Mouse (Mus musculus) retina, postnatal 7 days (tissue): ENCODE results near the gene Tspan15.

Experiments
- DNase-seq: peaks from one replicate; pipeline ENCODE4 v3.0.0-alpha.2; 2012; ENCODE audit warnings: low read depth, low spot score

Gene Tspan15

GRCm38 (mm10) chr10:62190821-62191220 lies 40.2 kb downstream of the Tspan15 start:
- no peak for DNase-seq

DNA sequence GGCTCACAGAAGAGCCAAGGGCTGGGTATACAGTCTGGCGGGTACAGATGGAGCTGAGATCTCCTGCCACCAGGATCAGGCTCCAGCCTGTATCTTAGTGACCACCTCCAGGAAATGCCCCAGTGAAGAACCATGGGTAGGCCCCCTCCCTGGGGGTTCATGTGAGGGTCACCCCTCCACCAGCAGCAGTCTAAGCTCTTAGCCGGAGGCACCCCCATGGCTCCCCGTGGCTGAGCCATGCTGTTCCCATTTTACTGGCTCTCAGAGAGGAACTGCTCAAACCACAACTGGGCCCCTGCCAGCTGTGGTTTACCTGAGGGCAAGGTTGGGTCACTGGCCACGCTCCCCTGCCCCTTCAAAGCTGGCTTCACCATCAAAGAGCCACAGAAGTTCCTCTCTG lies 41.1 kb downstream of the Tspan15 start:
- no peak for DNase-seq

DNA sequence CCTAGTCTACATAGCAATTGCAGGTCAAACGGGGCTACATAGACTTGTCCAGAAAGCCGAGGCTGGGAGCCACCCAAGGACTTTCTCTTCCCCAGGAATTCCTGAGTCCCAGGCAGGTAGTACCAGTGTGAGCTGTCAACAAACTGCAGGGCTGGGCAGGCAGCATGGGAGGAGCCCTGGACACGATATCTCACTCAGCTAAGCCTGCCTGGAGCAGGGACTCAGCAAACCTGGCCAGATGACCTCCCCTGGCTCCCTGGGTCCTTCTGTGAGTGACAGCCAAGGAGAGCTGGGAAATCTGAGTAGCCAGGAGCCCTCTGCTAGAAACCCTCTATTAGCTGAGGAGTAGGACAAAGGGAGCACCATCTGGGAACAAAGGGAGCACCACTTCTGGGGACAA lies 41.7 kb downstream of the Tspan15 start:
- no peak for DNase-seq

DNA sequence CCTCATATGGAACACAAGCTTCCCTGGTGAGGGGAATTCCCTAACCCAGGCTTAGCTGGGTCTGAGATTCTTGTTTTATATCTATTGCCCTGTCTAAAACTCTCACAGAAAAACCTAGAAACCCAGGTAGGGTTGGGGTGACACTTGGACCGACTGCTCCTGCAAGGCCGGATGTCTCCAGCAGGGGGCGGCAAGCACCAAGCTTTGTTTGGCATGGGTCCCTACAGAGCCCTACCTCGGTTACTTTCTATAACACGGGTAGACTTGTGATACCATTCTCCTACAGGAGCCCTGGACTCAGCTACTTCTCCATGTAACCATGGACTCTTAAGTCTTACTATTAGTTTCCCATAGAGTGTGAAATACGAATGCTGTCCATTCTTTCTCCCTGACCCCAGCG lies 44.2 kb downstream of the Tspan15 start:
- peak; percentile 64 for DNase-seq

DNA sequence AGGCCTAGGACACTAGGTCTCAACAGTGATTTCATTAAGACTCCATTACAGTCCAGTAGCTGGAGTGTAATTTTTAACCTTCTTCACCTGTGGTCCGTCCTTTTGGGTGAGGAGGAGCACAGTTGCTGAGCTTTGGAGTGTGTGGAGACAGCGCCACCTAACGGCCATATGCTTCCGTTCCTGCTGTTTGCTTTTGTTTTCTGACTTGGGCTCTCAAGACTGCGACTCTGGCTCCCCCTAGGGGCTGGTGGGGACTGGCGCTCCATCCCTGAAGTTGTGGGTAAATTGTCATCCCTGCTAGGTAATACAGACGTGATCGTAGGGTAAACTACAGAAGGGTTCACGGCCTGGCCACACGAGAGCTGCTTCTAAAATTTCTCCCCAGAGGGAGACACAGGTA lies 48.0 kb downstream of the Tspan15 start:
- DNase-seq, result peak; percentile 95

- DNase-seq, result no peak
Observed at GRCm38 (mm10) chr10:62182471-62183014, 48.5 kb downstream of the Tspan15 start.

DNA sequence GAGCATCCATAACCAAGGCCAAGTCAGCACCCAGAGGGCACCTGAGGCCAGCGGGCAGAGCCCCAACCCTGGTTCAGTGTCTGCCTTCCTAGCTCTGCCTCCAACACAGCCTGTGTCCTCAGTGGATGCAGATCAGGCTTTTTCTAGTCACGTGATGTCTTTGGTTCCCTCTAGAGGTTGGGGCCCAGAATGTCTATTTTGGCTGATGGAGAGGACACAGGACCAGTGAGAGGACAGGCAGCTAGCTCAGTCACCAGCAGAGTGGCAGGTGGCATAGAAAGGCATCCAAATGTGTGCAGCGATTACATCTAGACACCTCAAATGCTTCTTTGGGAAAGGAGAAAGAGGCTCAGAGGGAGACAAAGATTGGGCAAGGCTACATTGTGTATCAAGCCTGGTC lies 49.4 kb downstream of the Tspan15 start:
- DNase-seq, result no peak

GRCm38 (mm10) chr10:62179944-62180343 lies 51.1 kb downstream of the Tspan15 start:
- DNase-seq, result no peak

- DNase-seq, result no peak
Observed at GRCm38 (mm10) chr10:62174533-62175313, 56.3 kb downstream of the Tspan15 start.

DNA sequence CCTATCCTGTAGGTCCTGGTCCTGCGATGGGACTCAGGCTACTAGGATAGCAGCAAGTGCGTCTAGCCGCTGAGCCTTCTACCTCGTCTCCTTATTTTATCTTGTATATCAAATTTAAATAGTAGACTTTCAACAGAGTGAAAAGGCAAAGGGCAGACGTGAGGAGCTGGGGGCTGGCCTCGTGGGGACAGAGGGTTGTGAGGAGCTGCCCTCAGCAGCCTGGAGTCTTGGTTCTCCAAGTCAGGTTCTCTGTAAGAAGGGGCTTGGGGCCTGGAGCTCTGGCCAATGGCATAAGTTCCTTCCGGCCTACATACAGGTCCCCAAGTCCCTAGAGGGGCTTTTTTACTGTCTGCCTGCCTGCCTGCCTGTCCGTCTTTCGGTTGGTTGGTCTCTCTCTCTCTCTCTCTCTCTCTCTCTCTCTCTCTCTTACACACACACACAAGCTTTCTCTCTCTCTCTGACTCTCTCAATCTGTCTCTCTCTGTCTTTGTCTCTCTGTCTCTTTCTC lies 57.1 kb downstream of the Tspan15 start:
- DNase-seq, result no peak

DNA sequence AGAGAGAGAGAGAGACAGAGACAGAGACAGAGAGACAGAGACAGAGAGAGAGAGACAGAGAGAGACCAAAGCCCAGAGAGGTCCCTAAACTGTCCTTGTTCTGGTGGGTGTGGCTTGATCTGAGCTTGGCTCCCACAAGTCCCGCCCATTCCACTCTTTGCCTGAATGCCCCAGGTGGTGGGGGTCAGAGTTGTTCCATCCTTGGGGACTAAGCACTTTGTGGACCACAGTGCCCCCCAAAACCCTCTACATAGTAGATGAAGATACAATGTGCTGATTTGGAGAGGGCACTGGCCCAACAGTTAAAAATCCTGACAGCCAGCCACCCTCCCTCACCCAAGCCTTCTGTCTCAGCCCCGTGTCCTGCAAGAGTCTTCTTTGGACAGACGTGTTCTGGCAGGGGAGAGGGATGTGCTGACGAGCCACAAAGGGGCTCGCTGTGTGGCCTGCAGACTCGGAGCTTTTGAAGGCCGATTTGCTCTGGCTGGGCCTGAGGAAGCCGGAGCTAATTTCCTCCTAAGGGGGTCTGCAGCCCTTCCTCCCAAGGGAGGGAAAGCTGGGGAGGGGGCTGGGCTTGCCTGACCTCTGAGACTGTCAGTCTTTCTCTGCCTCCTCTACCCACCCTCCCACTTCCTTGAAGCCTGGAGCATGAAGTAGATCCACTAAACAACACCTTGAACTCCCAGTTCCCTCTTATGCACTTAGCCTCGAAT lies 58.1 kb downstream of the Tspan15 start:
- DNase-seq, result no peak

DNA sequence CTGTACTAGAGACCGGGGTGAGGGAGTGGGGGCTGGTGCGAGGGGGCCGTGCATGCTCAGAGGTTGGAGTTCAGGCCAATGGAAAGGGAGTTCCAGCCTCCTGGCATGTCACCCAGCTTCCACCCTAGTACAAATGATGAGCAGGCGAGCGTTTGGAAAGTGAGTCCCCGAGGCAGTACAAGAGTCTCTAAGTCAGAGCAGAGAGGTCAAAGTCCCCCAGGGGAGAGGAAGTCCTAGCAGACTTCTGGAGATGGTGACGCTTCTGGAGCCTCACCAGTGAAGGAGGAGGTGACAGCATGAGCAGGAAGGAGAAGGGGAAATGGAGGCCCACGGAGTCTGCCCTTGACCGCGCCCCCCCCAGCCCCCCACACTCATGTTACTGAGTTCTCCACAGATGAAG lies 68.6 kb downstream of the Tspan15 start:
- DNase-seq, result no peak

- no peak for DNase-seq
Observed at GRCm38 (mm10) chr10:62149929-62150328, 81.1 kb downstream of the Tspan15 start.

DNA sequence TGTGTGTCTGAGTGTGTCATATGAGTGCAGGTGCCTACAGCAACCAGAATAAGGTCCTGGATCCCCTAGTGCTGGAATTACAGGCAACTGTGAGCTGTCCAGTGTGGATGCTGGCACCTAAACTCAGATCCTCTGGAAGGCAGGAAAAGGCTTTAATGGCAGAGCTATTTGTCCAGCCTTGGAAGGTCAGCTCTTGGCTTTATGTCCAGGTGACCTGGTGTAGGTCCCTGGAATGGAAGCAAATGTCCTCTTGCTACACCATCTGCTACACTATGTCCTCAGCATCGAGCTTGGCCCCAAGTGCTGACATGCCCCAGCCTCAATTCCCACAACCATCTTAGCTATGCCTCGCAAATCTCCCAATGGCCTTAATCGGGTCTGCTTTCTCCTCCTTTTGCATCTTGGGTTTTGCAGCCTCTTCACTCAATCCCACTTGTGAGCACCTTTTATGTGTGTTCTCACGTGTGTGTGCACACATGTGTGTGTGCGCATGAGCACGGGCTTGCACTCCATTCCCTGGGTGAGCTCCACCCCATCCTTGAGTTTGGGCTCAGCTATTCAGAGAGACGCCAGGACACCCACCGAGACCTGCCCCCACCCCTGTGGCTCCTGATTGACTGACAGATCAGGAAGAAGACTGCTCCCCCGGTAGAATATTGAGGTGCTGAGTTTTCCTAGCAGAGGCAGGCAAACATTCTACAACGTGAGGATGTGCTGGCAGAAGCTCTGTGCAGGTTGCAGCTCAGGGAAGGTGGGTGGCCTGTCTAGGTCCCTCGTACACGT lies 83.4 kb downstream of the Tspan15 start:
- DNase-seq, result no peak

- DNase-seq, result no peak
Observed at GRCm38 (mm10) chr10:62145957-62146356, 85.1 kb downstream of the Tspan15 start.

DNA sequence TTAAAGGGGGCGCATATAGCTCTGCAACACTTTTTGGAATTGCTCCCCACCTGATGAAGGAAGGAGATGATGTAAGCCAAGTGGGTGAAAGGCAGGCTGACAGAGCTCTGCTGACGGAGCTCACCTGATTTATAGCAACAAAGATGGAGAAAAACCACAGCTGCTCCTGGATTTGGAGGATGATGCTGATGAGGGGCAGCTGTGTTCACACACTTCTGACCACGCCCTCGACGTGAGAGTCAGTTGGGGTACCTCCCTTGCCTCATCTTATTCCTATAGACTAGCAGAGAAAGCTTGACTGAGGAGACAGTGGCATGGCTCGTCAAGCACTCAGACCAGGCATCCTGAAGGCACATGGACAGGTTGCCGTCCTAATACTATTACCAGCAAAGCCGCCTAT lies 87.2 kb downstream of the Tspan15 start, which contains the start of gene Fam241b:
Gene Fam241b, minus strand, starts transcription at position 101 of the 400 bp plus-strand sequence.
- no peak for DNase-seq

GRCm38 (mm10) chr10:62138040-62138439 lies 93.0 kb downstream of the Tspan15 start:
- no peak for DNase-seq

DNA sequence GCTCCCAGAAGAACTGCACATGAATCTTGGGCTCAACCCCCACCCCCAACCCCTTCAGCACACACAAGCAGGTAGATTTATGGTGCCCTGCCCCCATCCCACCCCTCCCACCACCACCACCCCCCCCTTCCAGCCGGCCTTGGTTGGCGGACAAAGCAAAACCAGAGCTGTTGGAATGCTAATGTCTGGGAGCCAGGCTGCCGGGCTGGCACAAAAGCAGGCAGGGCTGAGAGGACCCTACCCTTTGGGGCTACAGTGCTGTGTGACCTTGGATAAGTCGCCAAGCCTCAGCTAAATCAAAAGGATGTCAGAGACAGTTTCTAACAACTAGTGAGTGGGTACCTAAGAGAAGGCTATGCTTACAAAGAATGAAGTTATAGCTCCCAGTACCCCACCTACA lies 93.9 kb downstream of the Tspan15 start:
- DNase-seq, result no peak

GRCm38 (mm10) chr10:62135696-62136470 lies 95.2 kb downstream of the Tspan15 start:
- DNase-seq, result no peak
